Mouse (Mus musculus) stomach, embryonic 16.5 days (tissue): ENCODE measurements at regions not wholly inside any gene's neighbourhood (a gene's known extent, or its start where the extent isn't known, plus 50 kb on each side); places are given as distances from the start of the nearest gene placed in this dataset.

Experiments
- ATAC-seq: fragments of 200-750 bp; cut with Nextera tagmentation; 2 replicates; pipeline ENCODE4 v1.8.0; 2017; ENCODE audit warnings: moderate number of reproducible peaks, moderate TSS enrichment; ENCODE audit not compliant: insufficient read depth, low FRiP score
- H3K27ac ChIP-seq: fragments of 300-500 bp; sonication (generic); 2 replicates; pipeline ENCODE4 v1.5.1; 2014; ENCODE audit warnings: low read length
- H3K27me3 ChIP-seq: fragments of 300-500 bp; sonication (generic); 2 replicates; pipeline ENCODE4 v1.6.1; 2014; ENCODE audit warnings: low read length, control low read depth, mixed read lengths; ENCODE audit not compliant: control insufficient read depth, insufficient read depth
- H3K36me3 ChIP-seq: fragments of 300-500 bp; sonication (generic); 2 replicates; pipeline ENCODE4 v1.6.1; 2014; ENCODE audit warnings: low read length; ENCODE audit not compliant: control insufficient read depth, insufficient read depth
- H3K4me1 ChIP-seq: fragments of 300-500 bp; sonication (generic); 2 replicates; pipeline ENCODE4 v1.6.1; 2014; ENCODE audit warnings: low read length, control low read depth, mixed read lengths; ENCODE audit not compliant: control insufficient read depth, insufficient read depth
- H3K4me2 ChIP-seq: fragments of 300-500 bp; sonication (generic); 2 replicates; pipeline ENCODE4 v1.6.1; 2014; ENCODE audit warnings: low read depth, low read length, mixed read lengths
- H3K4me3 ChIP-seq: fragments of 300-500 bp; sonication (generic); replicated peaks from 2 replicates; pipeline ENCODE4 v1.5.1; 2014; ENCODE audit warnings: mild to moderate bottlenecking, low read length
- H3K9ac ChIP-seq: fragments of 300-500 bp; sonication (generic); 2 replicates; pipeline ENCODE4 v1.6.1; 2014; ENCODE audit warnings: low read length
- H3K9me3 ChIP-seq: fragments of 300-500 bp; sonication (generic); replicated peaks from 2 replicates; pipeline ENCODE4 v1.6.1; 2016; ENCODE audit warnings: low read length, control low read depth; ENCODE audit not compliant: control insufficient read depth
- WGBS: fragments of 180-500 bp; shearing (Covaris S2); extraction: QIAGEN DNeasy Blood & Tissue Kit; methylation state at CpG from one replicate; pipeline ENCODE4 v1.1.7; 2014; 5-methylcytosine and 5-hydroxymethylcytosine counted together

GRCm38 (mm10) chr15:97587571-97588205 is 117.9 kb downstream of the Rpap3 start:
- no peak overlapping the region for H3K4me2 ChIP-seq
- no peaks in the 10 kb centered on the region for H3K4me1 ChIP-seq
- H3K27ac ChIP-seq: no peak overlapping the region
- no peak overlapping the region for H3K4me3 ChIP-seq
- 73% methylated on average over 5 of the region's 5 CpGs for WGBS
- H3K9me3 ChIP-seq: no peaks in the 10 kb centered on the region
- H3K36me3 ChIP-seq: no peaks in the 10 kb centered on the region
- H3K27me3 ChIP-seq: no peaks in the 10 kb centered on the region
- ATAC-seq: no peak
- H3K9ac ChIP-seq: no peak overlapping the region

- no peak overlapping the region for H3K4me2 ChIP-seq
- H3K9me3 ChIP-seq: no peaks in the 10 kb centered on the region
- H3K36me3 ChIP-seq: no peaks in the 10 kb centered on the region
- no peaks in the 10 kb centered on the region for H3K27me3 ChIP-seq
- peak; percentile 82 for ATAC-seq
- H3K27ac ChIP-seq: no peak overlapping the region
- no peak overlapping the region for H3K4me3 ChIP-seq
- no peak overlapping the region for H3K9ac ChIP-seq
- 24% methylated on average over 13 of the region's 13 CpGs for WGBS
- H3K4me1 ChIP-seq: 0 out of 2 replicates have a peak, but pooled peaks cover 2% of the 10 kb centered on the region
These were observed 123.9 kb downstream of the Rpap3 start for GRCm38 (mm10) chr15:97581724-97582154.

GRCm38 (mm10) chr15:97580726-97581125 is 124.9 kb downstream of the Rpap3 start:
- no peak for ATAC-seq
- no peaks in the 10 kb centered on the region for H3K9me3 ChIP-seq
- no peaks in the 10 kb centered on the region for H3K27me3 ChIP-seq
- 0 out of 2 replicates have a peak, but pooled peaks cover 4% of the 10 kb centered on the region for H3K4me1 ChIP-seq
- no peak overlapping the region for H3K27ac ChIP-seq
- no peak overlapping the region for H3K4me2 ChIP-seq
- 63% methylated on average over 6 of the region's 6 CpGs for WGBS
- H3K36me3 ChIP-seq: no peaks in the 10 kb centered on the region
- no peak overlapping the region for H3K9ac ChIP-seq
- H3K4me3 ChIP-seq: no peak overlapping the region

- Histone ChIP-seq H3K27me3 (no peaks in the 10 kb centered on the region), H3K9ac (no peak overlapping the region), H3K4me2 (no peak overlapping the region), H3K4me3 (no peak overlapping the region), H3K36me3 (no peaks in the 10 kb centered on the region), H3K27ac (no peak overlapping the region), H3K9me3 (no peaks in the 10 kb centered on the region), H3K4me1 (peaks cover 7% of the 10 kb centered on the region)
- no peak for ATAC-seq
- 56% methylated on average over 3 of the region's 3 CpGs for WGBS
These were observed 127.6 kb downstream of the Rpap3 start for GRCm38 (mm10) chr15:97578046-97578445.

- no peaks in the 10 kb centered on the region for H3K9me3 ChIP-seq
- ATAC-seq: no peak
- WGBS: 58% methylated on average over 8 of the region's 8 CpGs
These were observed 128.4 kb downstream of the Rpap3 start for GRCm38 (mm10) chr15:97577196-97577595.

GRCm38 (mm10) chr15:97572639-97573038 is 133.0 kb downstream of the Rpap3 start:
- 30% methylated on average over 8 of the region's 8 CpGs for WGBS
- Histone ChIP-seq H3K9ac (no peak overlapping the region), H3K36me3 (no peaks in the 10 kb centered on the region), H3K9me3 (no peaks in the 10 kb centered on the region), H3K4me1 (peaks cover 16% of the 10 kb centered on the region), H3K4me3 (no peak overlapping the region), H3K27ac (no peak overlapping the region), H3K4me2 (no peak overlapping the region), H3K27me3 (no peaks in the 10 kb centered on the region)
- ATAC-seq: no peak

More at GRCm38 (mm10) chr15:97577196-97577595, 128.4 kb downstream of the Rpap3 start:
- Histone ChIP-seq H3K4me3 (no peak overlapping the region), H3K4me2 (no peak overlapping the region), H3K27ac (no peak overlapping the region), H3K9ac (0 out of 2 replicates have a peak overlapping the region, but pooled peaks have one; percentile 11), H3K36me3 (no peaks in the 10 kb centered on the region), H3K27me3 (no peaks in the 10 kb centered on the region), H3K4me1 (peaks cover 12% of the 10 kb centered on the region)

- Histone ChIP-seq H3K4me3 (no peak overlapping the region), H3K4me1 (peaks cover 15% of the 10 kb centered on the region), H3K27ac (no peak overlapping the region), H3K27me3 (no peaks in the 10 kb centered on the region), H3K4me2 (no peak overlapping the region), H3K9me3 (no peaks in the 10 kb centered on the region), H3K9ac (no peak overlapping the region), H3K36me3 (no peaks in the 10 kb centered on the region)
- no peak for ATAC-seq
These were observed 133.7 kb downstream of the Rpap3 start for GRCm38 (mm10) chr15:97571885-97572284.

GRCm38 (mm10) chr15:97560096-97560495 is 145.5 kb downstream of the Rpap3 start:
- ATAC-seq: no peak
- Histone ChIP-seq H3K36me3 (no peaks in the 10 kb centered on the region), H3K4me3 (no peak overlapping the region), H3K9me3 (0 out of 2 replicates have a peak, but pooled peaks cover 4% of the 10 kb centered on the region), H3K4me2 (no peak overlapping the region), H3K27me3 (no peaks in the 10 kb centered on the region), H3K27ac (no peak overlapping the region), H3K9ac (no peak overlapping the region), H3K4me1 (no peaks in the 10 kb centered on the region)
- WGBS: 89% methylated on average over 3 of the region's 3 CpGs

GRCm38 (mm10) chr15:97558725-97559124 is 146.9 kb downstream of the Rpap3 start:
- 91% methylated on average over 7 of the region's 7 CpGs for whole genome bisulfite sequencing

More at GRCm38 (mm10) chr15:97558725-97559124, 146.9 kb downstream of the Rpap3 start:
- Histone ChIP-seq H3K4me3 (no peak overlapping the region), H3K4me2 (no peak overlapping the region), H3K27me3 (no peaks in the 10 kb centered on the region), H3K9ac (no peak overlapping the region), H3K27ac (no peak overlapping the region), H3K36me3 (no peaks in the 10 kb centered on the region), H3K9me3 (0 out of 2 replicates have a peak, but pooled peaks cover 4% of the 10 kb centered on the region), H3K4me1 (no peaks in the 10 kb centered on the region)
- ATAC-seq: no peak
